Mouse (Mus musculus) C2C12 (cell line): ENCODE data around the gene Gm10160.

Source experiments
- CTCF ChIP-seq: IDR thresholded peaks from one replicate; pipeline ENCODE4 v1.5.1; 2011; ENCODE audit not compliant: control insufficient read depth, insufficient read depth, insufficient read length
- MYOD1 ChIP-seq: IDR thresholded peaks from one replicate; pipeline ENCODE4 v1.6.1; 2011; ENCODE audit warnings: low read depth; ENCODE audit not compliant: control insufficient read depth, insufficient read length

DNA sequence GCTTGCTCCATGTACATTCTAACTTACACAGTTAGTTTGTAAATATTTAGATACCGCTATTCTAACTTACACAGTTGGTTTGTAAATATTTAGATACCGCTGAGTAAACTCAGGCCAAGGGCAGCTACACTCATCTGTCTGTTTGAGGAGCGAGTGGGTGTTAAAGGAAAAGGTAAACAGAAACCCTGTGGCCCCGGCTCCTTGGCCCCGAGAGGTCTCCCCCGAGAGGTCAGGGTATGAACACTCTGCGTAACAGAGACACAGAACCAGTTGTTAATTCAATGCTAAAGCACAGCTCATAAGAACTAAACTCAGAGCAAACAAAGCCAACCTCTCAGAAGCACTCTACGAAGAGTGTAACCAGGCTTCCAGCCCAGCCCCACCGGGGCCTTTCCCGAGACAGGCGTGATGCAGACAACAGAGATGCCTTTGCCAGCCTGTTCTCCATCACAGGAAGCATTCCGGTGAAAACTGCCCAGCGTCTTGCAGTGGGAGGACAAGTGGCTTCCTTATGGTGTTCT, 17.0 kb upstream of the Gm10160 start:
- TF ChIP-seq CTCF: no peak
- no peak for TF ChIP-seq MYOD1
